9 mouse cellular contexts compared by ENCODE assay signal in the genomic region with DNA sequence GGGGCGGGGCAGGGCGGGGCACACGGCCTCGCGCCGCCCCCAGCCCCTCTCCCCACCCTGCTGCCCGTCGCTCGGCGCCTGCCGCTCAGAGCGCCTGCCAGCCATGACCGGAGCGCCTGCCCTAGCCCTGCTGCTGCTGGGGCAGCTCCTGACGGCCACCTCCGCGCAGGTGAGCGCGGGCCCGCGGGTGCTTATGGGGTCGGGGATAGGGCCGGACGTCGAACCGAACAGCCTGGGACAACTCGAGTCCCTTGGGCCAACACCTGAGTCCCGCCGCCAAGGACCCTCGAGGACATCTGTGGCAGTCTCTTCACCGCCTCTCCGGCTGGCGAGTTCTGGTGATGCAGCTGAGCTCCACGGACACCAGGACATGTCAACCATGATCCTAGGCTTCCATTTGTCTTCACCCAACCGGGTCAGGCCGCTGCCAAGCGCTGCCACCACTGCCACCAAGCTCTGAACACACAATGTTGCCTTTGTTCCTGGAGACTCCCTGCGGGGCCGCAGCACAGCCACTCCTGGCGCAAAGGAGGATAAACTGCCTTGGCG. TPM values are rescaled to one million over a fixed set of nuclear protein-coding genes. Genes with fewer than 3 reads are reported as not detected.
DNase-seq lines count a peak whose midpoint lies in the region; ATAC-seq and TF ChIP-seq lines count a peak whose summit lies in the region.
"Had no signal": no experiment of that assay in that cellular context is flagged by ENCODE, and none has a peak within 500 bp of the region (broad histone marks: within the 10 kb centered on the region; RNA-seq: fewer than 3 reads in every experiment).

No protein-coding gene starts in this region.

- H3K27ac ChIP-seq in kidney, embryonic 14.5 days (ENCODE audit: low read depth, low read length), result no peak overlapping the region
- peak overlapping the region; percentile 53; the same call in 1 of the 2 replicates for H3K27ac ChIP-seq in cortical plate, adult 2 months (ENCODE audit: insufficient read depth, low read length)
- peak overlapping the region; percentile 77 for H3K27ac ChIP-seq in hindbrain, embryonic 10.5 days
- 0 out of 2 replicates have a peak overlapping the region, but pooled peaks have one; percentile 4 for H3K27ac ChIP-seq in midbrain, embryonic 15.5 days

- H3K4me1 ChIP-seq in kidney, embryonic 14.5 days (ENCODE audit: control insufficient read depth, insufficient read depth, low read length), result peaks cover 2% of the 10 kb centered on the region; the same call in 1 of the 2 replicates
- H3K4me1 ChIP-seq in cortical plate, adult 2 months (ENCODE audit: control insufficient read depth, insufficient read depth, low read length), result no peaks in the 10 kb centered on the region
- H3K4me1 ChIP-seq in hindbrain, embryonic 10.5 days (replicated peaks), result peaks cover 51% of the 10 kb centered on the region
- peaks cover 15% of the 10 kb centered on the region; the same call in 1 of the 2 replicates for H3K4me1 ChIP-seq in midbrain, embryonic 15.5 days

- DNase-seq in kidney, adult 18-20 months, result no peak
- peak; percentile 47 for DNase-seq in hindbrain, embryonic 10.5 days (ENCODE audit: low spot score)
- DNase-seq in ovary, postnatal 14 days (ENCODE audit: low spot score), result no peak
- no peak for DNase-seq in frontal cortex, postnatal 36 days (ENCODE audit: low spot score in 2 of 2)
- no peak for DNase-seq in urinary bladder, adult 18-20 months (ENCODE audit: low spot score in 2 of 2)
- DNase-seq: heart, postnatal 36 days had no signal

- TF ChIP-seq CTCF in cortical plate, adult 2 months (IDR thresholded peaks at IDR 0.05; ENCODE audit: extremely low read depth, insufficient read depth, low read length), result no peak

- peak; percentile 68 for ATAC-seq in kidney, embryonic 14.5 days (ENCODE audit: low FRiP score, low TSS enrichment)
- 0 out of 2 replicates have a peak, but pooled peaks have one; percentile 46 for ATAC-seq in midbrain, embryonic 15.5 days (replicated peaks)

- TF ChIP-seq POLR2A in cortical plate, adult 2 months (IDR thresholded peaks at IDR 0.05; ENCODE audit: extremely low read depth, insufficient read depth, low read length), result 0 out of 2 replicates have a peak, but pooled peaks have one; percentile 25

- H3K9ac ChIP-seq in kidney, embryonic 14.5 days (ENCODE audit: low read depth, low read length), result peak overlapping the region; percentile 42
- H3K9ac ChIP-seq in midbrain, embryonic 15.5 days, result peak overlapping the region; percentile 29

- peaks cover 24% of the 10 kb centered on the region for H3K36me3 ChIP-seq in kidney, embryonic 14.5 days (ENCODE audit: control insufficient read depth, insufficient read depth, low read length)
- peaks cover 34% of the 10 kb centered on the region for H3K36me3 ChIP-seq in hindbrain, embryonic 10.5 days
- H3K36me3 ChIP-seq in midbrain, embryonic 15.5 days (replicated peaks), result peaks cover 5% of the 10 kb centered on the region

- peaks cover 13% of the 10 kb centered on the region for H3K27me3 ChIP-seq in kidney, embryonic 14.5 days (ENCODE audit: control insufficient read depth, insufficient read depth, low read length)
- peaks cover 52% of the 10 kb centered on the region for H3K27me3 ChIP-seq in hindbrain, embryonic 10.5 days (ENCODE audit: insufficient read depth, poor library complexity, severe bottlenecking)
- 0 out of 2 replicates have a peak, but pooled peaks cover 2% of the 10 kb centered on the region for H3K27me3 ChIP-seq in midbrain, embryonic 15.5 days (replicated peaks)

- peak overlapping the region; percentile 30 for H3K4me3 ChIP-seq in kidney, embryonic 14.5 days (ENCODE audit: low read length)
- peak overlapping the region; percentile 30 for H3K4me3 ChIP-seq in cortical plate, adult 2 months (ENCODE audit: insufficient read depth, low read length)
- peak overlapping the region; percentile 48 for H3K4me3 ChIP-seq in hindbrain, embryonic 10.5 days
- peak overlapping the region; percentile 34 for H3K4me3 ChIP-seq in midbrain, embryonic 15.5 days

- no peaks in the 10 kb centered on the region for H3K9me3 ChIP-seq in kidney, embryonic 14.5 days (ENCODE audit: control insufficient read depth, low read length)
- H3K9me3 ChIP-seq in hindbrain, embryonic 10.5 days, result no peaks in the 10 kb centered on the region
- no peaks in the 10 kb centered on the region for H3K9me3 ChIP-seq in midbrain, embryonic 15.5 days

- WGBS in kidney, embryonic 14.5 days, result 1% methylated on average over 41 of the region's 41 CpGs
- under 1% methylated on average over 41 of the region's 41 CpGs for WGBS in hindbrain, embryonic 10.5 days
- WGBS in midbrain, embryonic 15.5 days, result 1% methylated on average over 40 of the region's 41 CpGs

- peak overlapping the region; percentile 43 for H3K4me2 ChIP-seq in kidney, embryonic 14.5 days (replicated peaks; ENCODE audit: low read depth, low read length)
- peak overlapping the region; percentile 58 for H3K4me2 ChIP-seq in midbrain, embryonic 15.5 days

RNA-seq across cellular contexts. Expression of gene Col9a3, which starts 0.6 kb away (rescaled TPM):
- 4.4 and 6.4 TPM in 2 replicates for polyA plus RNA-seq in kidney, embryonic 14.5 days (2014; fragmentation: Nextera tagmentation; extraction: Ambion mirVana)
- polyA plus RNA-seq in cortical plate, adult 2 months (2012; rRNA removed), result 15.5 and 17.2 TPM in 2 replicates
- 10.2 and 14.3 TPM in 2 replicates for polyA plus RNA-seq in hindbrain, embryonic 10.5 days (2016; fragmentation: Nextera tagmentation; extraction: Ambion mirVana)
- polyA plus RNA-seq in midbrain, embryonic 15.5 days (2015; fragmentation: Nextera tagmentation; extraction: Ambion mirVana), result 36.7 and 37.7 TPM in 2 replicates

RNA-seq across cellular contexts. Expression of gene Ogfr, which starts 9.2 kb away (rescaled TPM):
- 82.4 and 83.1 TPM in 2 replicates for polyA plus RNA-seq in kidney, embryonic 14.5 days (2014; fragmentation: Nextera tagmentation; extraction: Ambion mirVana)
- 38.5 and 39.1 TPM in 2 replicates for polyA plus RNA-seq in cortical plate, adult 2 months (2012; rRNA removed)
- 96.4 and 105 TPM in 2 replicates for polyA plus RNA-seq in hindbrain, embryonic 10.5 days (2016; fragmentation: Nextera tagmentation; extraction: Ambion mirVana)
- polyA plus RNA-seq in midbrain, embryonic 15.5 days (2015; fragmentation: Nextera tagmentation; extraction: Ambion mirVana), result 89.2 and 96.7 TPM in 2 replicates

RNA-seq across cellular contexts. Expression of gene Mrgbp, which starts 17.1 kb away (rescaled TPM):
- 52.4 and 53.9 TPM in 2 replicates for polyA plus RNA-seq in kidney, embryonic 14.5 days (2014; fragmentation: Nextera tagmentation; extraction: Ambion mirVana)
- 26.3 and 29.6 TPM in 2 replicates for polyA plus RNA-seq in cortical plate, adult 2 months (2012; rRNA removed)
- polyA plus RNA-seq in hindbrain, embryonic 10.5 days (2016; fragmentation: Nextera tagmentation; extraction: Ambion mirVana), result 39.2 and 39.3 TPM in 2 replicates
- 46.4 and 49.1 TPM in 2 replicates for polyA plus RNA-seq in midbrain, embryonic 15.5 days (2015; fragmentation: Nextera tagmentation; extraction: Ambion mirVana)

RNA-seq across cellular contexts. Expression of gene Tcfl5, which starts 44.3 kb away (rescaled TPM):
- polyA plus RNA-seq in kidney, embryonic 14.5 days (2014; fragmentation: Nextera tagmentation; extraction: Ambion mirVana), result 0.22 and 0.40 TPM in 2 replicates
- 0.91 and 1.1 TPM in 2 replicates for polyA plus RNA-seq in cortical plate, adult 2 months (2012; rRNA removed)
- 0.14 and 0.30 TPM in 2 replicates for polyA plus RNA-seq in hindbrain, embryonic 10.5 days (2016; fragmentation: Nextera tagmentation; extraction: Ambion mirVana)
- 0.30 and 0.43 TPM in 2 replicates for polyA plus RNA-seq in midbrain, embryonic 15.5 days (2015; fragmentation: Nextera tagmentation; extraction: Ambion mirVana)
